Mouse (Mus musculus): ENCODE results near the gene Lrrc4. TPM values are rescaled to one million over a fixed set of nuclear protein-coding genes. Genes with fewer than 3 reads are reported as not detected.

The Lrrc4 gene
- polyA plus RNA-seq, 1 experiment from 2014 or later: 0.44 TPM

DNA sequence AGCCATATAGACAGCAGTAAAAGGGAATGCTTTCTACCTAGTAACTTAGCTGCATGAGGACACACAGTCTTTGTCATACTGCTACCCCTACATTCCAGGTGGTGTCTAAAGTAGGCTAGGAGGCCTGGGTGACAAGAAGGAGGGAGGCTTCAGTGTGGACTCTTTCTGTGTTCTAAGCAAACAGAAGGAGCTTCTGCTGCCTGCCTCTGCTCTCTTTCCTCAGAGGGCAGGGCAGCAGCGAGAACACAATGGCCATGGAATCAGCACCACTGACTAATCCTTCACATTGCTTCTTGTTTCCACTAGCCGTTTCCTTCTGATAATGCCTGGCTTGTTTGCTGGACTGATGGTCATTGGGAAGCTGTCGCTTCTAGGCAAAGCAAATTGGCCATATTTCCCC is 40.4 kb downstream of the Lrrc4 start:
- Histone ChIP-seq H3K4me2 (no peak overlapping the region), H3K27ac (0 out of 2 replicates have a peak overlapping the region, but pooled peaks have one; percentile 29), H3K4me1 (peaks cover 6% of the 10 kb centered on the region; the same call in 1 of the 2 replicates), H3K4me3 (no peak overlapping the region), H3K36me3 (peaks cover 2% of the 10 kb centered on the region; the same call in 1 of the 2 replicates), H3K9ac (no peak overlapping the region), H3K9me3 (no peaks in the 10 kb centered on the region), H3K27me3 (no peaks in the 10 kb centered on the region)
- no peak for ATAC-seq (ENCODE audit: borderline replicate concordance, extremely low read depth, low FRiP score, low TSS enrichment)
- WGBS: 50% methylated on average over 3 of the region's 3 CpGs

DNA sequence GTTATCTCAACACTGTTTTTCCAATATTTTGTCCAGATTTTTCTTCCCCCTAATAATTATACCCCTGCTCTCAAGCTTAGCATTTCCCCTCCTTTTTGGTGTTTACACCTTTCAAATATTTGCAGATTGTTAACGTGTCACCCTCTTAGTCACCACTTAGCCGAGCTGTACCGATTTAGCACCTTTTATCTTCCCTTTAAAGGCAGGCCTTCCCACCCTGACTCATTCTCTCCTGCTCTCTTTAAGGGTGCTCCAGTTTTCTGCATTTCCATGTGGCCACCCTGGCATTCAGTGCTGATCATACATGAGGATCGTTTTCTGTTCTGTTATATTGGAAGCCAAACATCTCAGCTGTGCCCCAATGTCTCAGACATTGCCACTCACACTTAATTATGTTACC is 41.9 kb downstream of the Lrrc4 start:
- no peak overlapping the region for H3K9ac ChIP-seq
- H3K27ac ChIP-seq: no peak overlapping the region
- no peaks in the 10 kb centered on the region for H3K27me3 ChIP-seq
- no peak overlapping the region for H3K4me3 ChIP-seq
- no peaks in the 10 kb centered on the region for H3K9me3 ChIP-seq
- ATAC-seq (ENCODE audit: borderline replicate concordance, extremely low read depth, low FRiP score, low TSS enrichment): no peak
- 38% methylated on average over 4 of the region's 4 CpGs for WGBS
- no peak overlapping the region for H3K4me2 ChIP-seq
- H3K4me1 ChIP-seq: peaks cover 16% of the 10 kb centered on the region
- no peaks in the 10 kb centered on the region for H3K36me3 ChIP-seq

DNA sequence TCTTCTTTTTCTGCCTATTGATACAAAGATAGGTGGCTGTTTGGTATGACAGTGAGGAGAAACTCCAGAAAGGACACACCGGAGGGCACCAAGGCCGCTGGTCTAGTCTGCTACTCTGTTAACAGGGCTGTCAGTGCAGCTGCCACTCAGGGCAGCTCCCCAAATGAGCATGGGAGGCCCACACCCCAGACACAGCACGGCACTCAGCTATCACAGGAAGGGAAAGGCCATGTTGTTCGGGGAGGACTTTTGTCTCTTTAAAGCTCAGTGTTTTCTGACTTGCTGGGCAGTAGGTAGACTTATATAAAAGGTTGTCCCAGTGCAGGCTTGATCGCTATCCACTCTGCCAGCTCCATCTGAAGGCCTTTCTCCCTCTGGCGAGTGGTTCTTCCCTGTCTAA is 44.4 kb downstream of the Lrrc4 start:
- no peaks in the 10 kb centered on the region for H3K9me3 ChIP-seq
- no peak overlapping the region for H3K27ac ChIP-seq
- no peak overlapping the region for H3K4me2 ChIP-seq
- ATAC-seq (ENCODE audit: borderline replicate concordance, extremely low read depth, low FRiP score, low TSS enrichment): no peak
- H3K27me3 ChIP-seq: no peaks in the 10 kb centered on the region
- H3K4me3 ChIP-seq: no peak overlapping the region
- WGBS: 73% methylated on average over 6 of the region's 6 CpGs
- H3K4me1 ChIP-seq: peaks cover 16% of the 10 kb centered on the region
- no peaks in the 10 kb centered on the region for H3K36me3 ChIP-seq
- no peak overlapping the region for H3K9ac ChIP-seq

DNA sequence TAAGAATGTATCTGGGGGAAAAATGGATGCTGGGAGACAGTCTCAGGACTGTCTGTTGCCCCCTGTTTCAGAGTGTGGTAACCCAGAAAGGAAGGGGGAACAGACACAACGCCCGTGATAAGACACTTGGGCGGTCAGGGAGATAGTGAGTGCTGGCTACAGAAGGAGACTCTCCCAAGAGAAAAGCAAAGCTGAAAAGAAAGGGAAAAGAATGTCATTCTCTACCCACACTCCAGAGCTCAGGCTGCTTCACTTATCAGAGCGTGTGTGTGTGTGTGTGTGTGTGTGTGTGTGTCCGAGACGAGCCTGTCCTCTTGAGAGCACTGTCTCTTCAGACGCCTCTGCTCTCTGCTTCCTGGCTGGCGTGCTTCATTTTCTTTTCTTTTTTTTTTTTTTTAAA is 45.8 kb downstream of the Lrrc4 start:
- Histone ChIP-seq H3K36me3 (no peaks in the 10 kb centered on the region), H3K9me3 (no peaks in the 10 kb centered on the region), H3K27me3 (no peaks in the 10 kb centered on the region), H3K4me3 (no peak overlapping the region), H3K27ac (no peak overlapping the region), H3K4me2 (no peak overlapping the region), H3K9ac (no peak overlapping the region), H3K4me1 (peaks cover 25% of the 10 kb centered on the region)
- no peak for ATAC-seq (ENCODE audit: borderline replicate concordance, extremely low read depth, low FRiP score, low TSS enrichment)
- 58% methylated on average over 8 of the region's 8 CpGs for WGBS

DNA sequence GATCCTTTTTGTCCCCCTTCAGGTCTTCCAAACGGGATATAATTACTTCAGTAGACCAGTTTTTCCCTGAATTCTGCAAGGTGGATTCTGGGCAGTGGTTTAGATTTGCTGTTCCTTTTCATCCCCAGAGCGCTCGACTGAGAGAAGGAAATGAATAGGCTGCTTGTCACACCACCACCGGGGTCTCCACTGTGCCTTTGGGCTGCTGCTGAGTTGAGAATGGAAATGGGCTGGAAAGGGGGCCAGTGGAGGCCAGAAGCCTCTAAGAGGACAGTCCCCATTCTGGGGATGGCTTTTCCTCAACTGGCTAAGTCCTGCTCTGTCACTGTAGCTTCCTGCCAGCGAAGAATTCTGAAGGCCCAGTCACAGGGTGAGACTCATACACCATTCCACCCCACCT is 47.6 kb downstream of the Lrrc4 start:
- Histone ChIP-seq H3K27ac (no peak overlapping the region), H3K4me1 (peaks cover 19% of the 10 kb centered on the region), H3K36me3 (no peaks in the 10 kb centered on the region), H3K4me3 (no peak overlapping the region), H3K27me3 (no peaks in the 10 kb centered on the region), H3K9ac (no peak overlapping the region), H3K9me3 (no peaks in the 10 kb centered on the region), H3K4me2 (no peak overlapping the region)
- ATAC-seq (ENCODE audit: borderline replicate concordance, extremely low read depth, low FRiP score, low TSS enrichment): no peak
- WGBS: 85% methylated on average over 5 of the region's 5 CpGs

DNA sequence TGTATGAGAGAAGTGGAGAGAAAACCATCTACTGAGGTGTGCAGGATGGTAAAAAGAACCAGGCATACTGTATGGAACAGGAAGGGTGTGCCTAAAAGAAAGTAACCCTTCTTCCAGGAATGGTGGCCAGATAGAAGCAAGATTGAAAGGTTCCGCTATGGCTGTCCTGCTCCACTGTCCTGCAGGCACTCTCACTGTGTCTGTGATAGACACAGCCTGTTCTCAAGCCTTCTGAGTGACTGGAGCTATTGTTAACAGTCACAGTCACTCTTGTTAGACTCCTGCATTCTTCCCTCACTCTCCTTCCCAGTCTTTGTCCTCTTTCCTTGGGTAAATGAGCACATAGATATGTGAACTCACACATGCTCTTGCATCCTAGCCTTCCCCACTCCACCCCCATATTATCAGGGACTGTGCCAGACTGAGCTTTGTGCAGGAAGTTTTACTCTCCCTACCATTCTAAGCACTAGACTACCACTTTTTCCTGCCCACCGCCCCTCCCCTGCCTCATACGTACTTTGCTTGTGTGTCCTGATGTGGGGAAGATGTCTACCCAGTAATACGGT is 48.4 kb downstream of the Lrrc4 start:
- no peaks in the 10 kb centered on the region for H3K36me3 ChIP-seq
- no peaks in the 10 kb centered on the region for H3K27me3 ChIP-seq
- no peak overlapping the region for H3K4me3 ChIP-seq
- H3K9ac ChIP-seq: no peak overlapping the region
- no peak overlapping the region for H3K27ac ChIP-seq
- WGBS: 83% methylated on average over 4 of the region's 4 CpGs
- no peak overlapping the region for H3K4me2 ChIP-seq
- H3K4me1 ChIP-seq: peaks cover 19% of the 10 kb centered on the region
- no peak for ATAC-seq (ENCODE audit: borderline replicate concordance, extremely low read depth, low FRiP score, low TSS enrichment)
- no peaks in the 10 kb centered on the region for H3K9me3 ChIP-seq

DNA sequence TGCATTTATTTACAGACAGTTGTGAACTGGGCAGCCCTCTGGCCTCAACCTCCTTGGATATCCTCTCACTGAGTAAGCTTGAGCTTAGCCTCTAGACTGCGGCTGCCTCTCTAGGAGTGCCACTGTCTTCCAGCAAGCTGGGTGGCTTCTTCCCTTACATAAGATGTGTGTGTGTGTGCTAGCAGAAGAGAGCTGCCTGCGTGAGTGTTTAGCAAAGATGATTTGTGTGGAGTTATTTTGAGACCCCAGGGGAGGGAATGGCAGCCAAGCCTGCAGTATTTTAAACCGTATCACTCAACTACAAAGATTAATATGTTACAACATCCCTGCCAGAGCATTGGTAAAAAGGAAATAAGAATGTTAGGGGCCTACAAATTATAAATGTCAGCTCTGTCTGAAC is 49.9 kb downstream of the Lrrc4 start:
- no peak overlapping the region for H3K4me2 ChIP-seq
- ATAC-seq (ENCODE audit: borderline replicate concordance, extremely low read depth, low FRiP score, low TSS enrichment): no peak
- no peak overlapping the region for H3K27ac ChIP-seq
- no peak overlapping the region for H3K9ac ChIP-seq
- H3K9me3 ChIP-seq: no peaks in the 10 kb centered on the region
- H3K4me3 ChIP-seq: no peak overlapping the region
- H3K27me3 ChIP-seq: no peaks in the 10 kb centered on the region
- 47% methylated on average over 3 of the region's 3 CpGs for WGBS
- peaks cover 19% of the 10 kb centered on the region for H3K4me1 ChIP-seq
- no peaks in the 10 kb centered on the region for H3K36me3 ChIP-seq

DNA sequence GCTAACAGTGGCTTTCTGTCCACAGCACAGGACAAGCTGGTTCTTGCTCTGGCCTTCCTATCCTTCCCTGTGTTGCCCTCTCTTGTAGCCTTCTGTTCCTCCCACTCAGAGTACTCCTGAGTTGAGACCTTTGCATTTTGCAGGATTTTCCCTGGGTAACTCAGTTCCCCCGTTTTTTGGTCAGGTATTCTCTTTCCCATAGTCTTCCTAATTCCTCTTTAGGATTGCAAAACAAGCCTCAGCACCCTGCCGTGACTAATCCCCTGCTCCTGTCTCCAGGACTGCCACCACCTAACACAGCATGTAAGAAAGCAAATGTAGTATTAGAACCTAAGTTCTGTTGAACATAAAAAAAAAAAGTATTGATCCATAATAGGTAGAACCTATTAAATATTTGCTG is 60.2 kb downstream of the Lrrc4 start:
- Histone ChIP-seq H3K9me3 (no peaks in the 10 kb centered on the region), H3K27ac (no peak overlapping the region), H3K36me3 (no peaks in the 10 kb centered on the region; the same call in 1 of the 2 replicates), H3K4me1 (no peaks in the 10 kb centered on the region), H3K4me3 (no peak overlapping the region), H3K27me3 (no peaks in the 10 kb centered on the region), H3K9ac (no peak overlapping the region), H3K4me2 (no peak overlapping the region)
- ATAC-seq (ENCODE audit: borderline replicate concordance, extremely low read depth, low FRiP score, low TSS enrichment): no peak
- WGBS: 47% methylated on average over 2 of the region's 2 CpGs

DNA sequence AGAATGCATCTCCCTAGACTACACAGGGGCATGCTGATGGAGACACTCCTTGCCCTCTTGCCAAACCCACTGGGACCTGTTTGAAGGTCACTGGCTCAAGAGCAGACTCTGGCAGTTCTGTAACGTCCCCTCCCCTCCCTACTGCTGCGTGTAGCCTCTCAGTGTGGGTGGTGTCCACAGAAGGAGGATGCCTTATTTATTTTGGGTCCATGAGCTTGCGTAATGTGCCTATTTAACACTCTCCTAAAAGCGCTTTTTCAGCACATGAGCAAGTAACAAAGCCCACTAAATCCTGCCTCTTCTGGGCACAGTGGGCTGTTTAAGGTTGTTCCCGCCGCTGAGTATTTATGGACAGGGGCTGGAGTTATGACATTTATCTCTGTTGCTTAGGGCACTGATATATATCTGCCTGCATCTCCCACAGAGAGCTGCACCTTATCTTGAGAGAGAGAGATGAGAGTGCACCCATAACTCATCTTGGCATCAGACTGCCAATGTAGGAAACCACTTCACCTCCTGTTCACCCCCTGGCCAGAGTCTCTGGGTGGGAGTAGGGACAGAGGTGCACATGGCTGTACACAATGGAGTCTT is 63.6 kb downstream of the Lrrc4 start:
- Histone ChIP-seq H3K4me3 (no peak overlapping the region), H3K36me3 (no peaks in the 10 kb centered on the region; the same call in 1 of the 2 replicates), H3K9me3 (no peaks in the 10 kb centered on the region), H3K4me2 (no peak overlapping the region), H3K27me3 (no peaks in the 10 kb centered on the region), H3K9ac (no peak overlapping the region), H3K4me1 (no peaks in the 10 kb centered on the region), H3K27ac (no peak overlapping the region)
- ATAC-seq (ENCODE audit: borderline replicate concordance, extremely low read depth, low FRiP score, low TSS enrichment): no peak
- WGBS: 76% methylated on average over 6 of the region's 6 CpGs

DNA sequence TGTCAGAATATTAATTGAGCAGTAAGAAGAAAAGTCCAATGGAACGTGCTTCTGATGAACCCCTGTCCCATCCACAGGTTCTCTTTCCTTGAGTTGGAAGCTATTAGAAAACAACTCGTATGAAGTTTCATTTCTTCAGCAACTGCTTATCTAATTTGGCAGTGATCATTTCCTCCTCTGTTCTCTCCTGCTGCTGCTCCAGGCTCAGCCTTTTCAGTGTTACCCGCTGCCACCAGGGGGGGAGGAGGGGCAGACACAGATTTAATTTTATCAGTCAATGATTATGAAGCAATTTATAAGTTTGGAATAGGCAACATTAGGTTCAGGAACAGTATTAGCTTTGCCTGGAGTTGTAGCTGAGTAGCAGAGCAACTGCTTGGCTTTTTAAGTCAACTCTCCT is 64.9 kb downstream of the Lrrc4 start:
- Histone ChIP-seq H3K36me3 (no peaks in the 10 kb centered on the region; the same call in 1 of the 2 replicates), H3K4me2 (no peak overlapping the region), H3K4me3 (no peak overlapping the region), H3K4me1 (no peaks in the 10 kb centered on the region), H3K27me3 (no peaks in the 10 kb centered on the region), H3K9me3 (no peaks in the 10 kb centered on the region), H3K9ac (no peak overlapping the region), H3K27ac (no peak overlapping the region)
- WGBS: 48% methylated on average over 3 of the region's 3 CpGs
- no peak for ATAC-seq (ENCODE audit: borderline replicate concordance, extremely low read depth, low FRiP score, low TSS enrichment)

DNA sequence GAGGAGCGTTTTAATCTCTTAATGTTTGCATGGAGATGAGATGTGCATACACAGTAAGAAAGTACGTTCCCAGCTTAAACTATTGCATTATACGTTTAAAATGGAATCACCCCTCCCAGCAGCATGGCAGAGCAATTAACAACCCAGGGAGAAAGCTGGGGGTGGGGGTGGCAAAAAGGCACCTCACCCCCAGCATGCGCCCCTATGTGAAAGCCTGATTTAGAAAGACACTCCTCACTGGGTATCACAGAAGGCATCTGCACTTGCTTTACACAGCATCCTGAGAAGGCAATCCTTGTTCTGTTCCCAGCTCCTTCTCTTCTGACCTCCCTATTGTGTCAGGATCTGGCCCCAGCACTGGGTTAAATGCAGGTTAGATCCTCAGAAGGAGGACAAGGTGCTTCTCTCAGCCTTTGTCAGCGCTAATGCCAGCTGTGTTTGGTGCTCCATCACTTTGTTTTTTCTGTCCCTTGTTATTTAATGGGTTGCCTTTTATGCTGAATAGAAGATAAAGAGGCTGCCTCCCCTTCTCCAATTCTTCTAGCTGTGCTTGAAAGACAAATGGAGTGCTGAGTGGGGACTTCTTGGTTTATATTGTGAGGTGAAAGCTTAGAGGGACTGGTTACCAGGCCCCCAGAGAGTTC is 69.3 kb downstream of the Lrrc4 start:
- H3K4me1 ChIP-seq: no peaks in the 10 kb centered on the region
- H3K9me3 ChIP-seq: no peaks in the 10 kb centered on the region
- no peaks in the 10 kb centered on the region for H3K36me3 ChIP-seq
- no peak overlapping the region for H3K27ac ChIP-seq
- no peak for ATAC-seq (ENCODE audit: borderline replicate concordance, extremely low read depth, low FRiP score, low TSS enrichment)
- H3K4me2 ChIP-seq: no peak overlapping the region
- WGBS: 40% methylated on average over 5 of the region's 5 CpGs
- H3K4me3 ChIP-seq: no peak overlapping the region
- no peak overlapping the region for H3K9ac ChIP-seq
- H3K27me3 ChIP-seq: no peaks in the 10 kb centered on the region

DNA sequence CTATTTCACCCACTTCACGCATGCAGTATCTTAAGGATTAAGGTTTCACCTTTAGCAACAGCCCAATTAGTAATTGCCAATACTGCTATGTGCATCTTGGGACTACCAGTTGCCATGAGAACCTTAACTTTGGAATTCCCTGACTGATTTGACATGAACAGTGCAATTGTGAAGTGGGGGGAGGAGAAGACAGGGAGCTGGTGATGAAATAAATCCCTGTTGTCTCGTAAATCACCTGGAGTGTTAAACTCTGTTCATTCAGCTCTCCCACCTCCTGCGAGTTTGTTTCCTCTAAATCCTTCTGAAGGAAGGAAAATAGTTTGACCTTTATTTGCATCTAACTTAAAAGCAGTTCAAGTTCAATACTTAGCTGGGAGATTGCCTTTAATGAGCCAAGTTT is 69.8 kb downstream of the Lrrc4 start:
- 55% methylated on average over 3 of the region's 3 CpGs for WGBS
- Histone ChIP-seq H3K36me3 (no peaks in the 10 kb centered on the region), H3K27me3 (no peaks in the 10 kb centered on the region), H3K4me2 (no peak overlapping the region), H3K27ac (no peak overlapping the region), H3K9ac (no peak overlapping the region), H3K4me3 (no peak overlapping the region), H3K4me1 (0 out of 2 replicates have a peak, but pooled peaks cover 2% of the 10 kb centered on the region), H3K9me3 (no peaks in the 10 kb centered on the region)
- ATAC-seq (ENCODE audit: borderline replicate concordance, extremely low read depth, low FRiP score, low TSS enrichment): no peak

All from lung, embryonic 15.5 days (tissue).